Mouse (Mus musculus): ENCODE measurements around the gene Rcc1. TPM values are rescaled to one million over a fixed set of nuclear protein-coding genes. Genes with fewer than 3 reads are reported as not detected.
"Not testable (repeated sequence)": the region's sequence is repeated elsewhere in the genome, so short reads cannot be mapped to it uniquely, and the experiment has no call there.

Gene Rcc1
- polyA plus RNA-seq, 2 experiments from 2014 or later, result 9.5 to 25.2 TPM

DNA sequence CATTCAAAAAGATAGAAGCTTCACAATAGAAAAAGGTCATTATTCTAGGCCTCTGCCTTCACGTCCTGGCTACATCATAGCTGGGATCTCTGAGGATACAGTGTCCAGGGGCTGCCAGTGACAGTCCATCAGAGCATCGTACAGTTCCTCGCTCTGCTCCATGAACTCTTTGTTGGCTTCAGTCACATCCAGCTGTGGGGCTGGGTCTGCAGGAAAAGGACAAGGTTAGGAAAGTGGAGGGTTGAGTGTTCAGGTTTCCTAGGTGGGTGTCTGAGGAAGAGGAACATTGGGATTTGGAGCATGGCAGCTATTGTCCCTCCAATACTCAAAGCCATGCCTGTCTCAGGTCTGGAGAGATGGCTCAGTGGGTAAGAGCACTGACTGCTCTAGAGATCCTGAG, 41.6 kb downstream of the Rcc1 start:
- ATAC-seq, result no peak

GRCm38 (mm10) chr4:132311209-132311608, 42.2 kb downstream of the Rcc1 start:
- ATAC-seq, result no peak

DNA sequence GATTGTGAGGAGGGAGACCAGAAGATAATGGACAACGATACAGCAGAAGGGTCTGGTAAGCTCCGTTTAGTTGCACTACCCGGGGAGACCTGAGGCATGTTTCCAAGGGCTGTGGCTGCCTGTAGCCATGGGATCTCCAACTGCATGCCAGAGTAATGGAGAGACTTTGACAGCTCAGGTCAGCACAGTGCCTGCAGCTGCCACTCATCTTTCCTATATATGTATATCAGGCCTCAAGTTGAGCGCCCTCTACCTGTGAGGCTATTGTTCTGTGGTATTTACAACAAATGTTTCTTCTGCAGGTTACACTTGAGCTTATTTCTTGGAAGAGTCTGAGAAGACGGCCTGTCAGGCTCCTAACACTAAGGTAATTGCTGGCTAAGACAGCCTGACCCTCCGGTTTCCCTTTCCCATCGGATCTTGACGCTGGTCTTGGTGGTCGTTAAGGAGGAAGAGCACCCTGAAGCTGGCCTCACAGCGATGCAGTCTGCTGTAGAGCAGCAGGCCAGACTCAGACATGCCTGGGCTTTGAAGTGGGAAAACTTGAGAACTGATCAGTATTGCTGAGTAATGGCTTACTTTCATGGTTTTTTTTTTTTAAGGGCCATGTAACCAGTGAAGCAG, 43.4 kb downstream of the Rcc1 start:
- ATAC-seq, result peak; percentile 42

DNA sequence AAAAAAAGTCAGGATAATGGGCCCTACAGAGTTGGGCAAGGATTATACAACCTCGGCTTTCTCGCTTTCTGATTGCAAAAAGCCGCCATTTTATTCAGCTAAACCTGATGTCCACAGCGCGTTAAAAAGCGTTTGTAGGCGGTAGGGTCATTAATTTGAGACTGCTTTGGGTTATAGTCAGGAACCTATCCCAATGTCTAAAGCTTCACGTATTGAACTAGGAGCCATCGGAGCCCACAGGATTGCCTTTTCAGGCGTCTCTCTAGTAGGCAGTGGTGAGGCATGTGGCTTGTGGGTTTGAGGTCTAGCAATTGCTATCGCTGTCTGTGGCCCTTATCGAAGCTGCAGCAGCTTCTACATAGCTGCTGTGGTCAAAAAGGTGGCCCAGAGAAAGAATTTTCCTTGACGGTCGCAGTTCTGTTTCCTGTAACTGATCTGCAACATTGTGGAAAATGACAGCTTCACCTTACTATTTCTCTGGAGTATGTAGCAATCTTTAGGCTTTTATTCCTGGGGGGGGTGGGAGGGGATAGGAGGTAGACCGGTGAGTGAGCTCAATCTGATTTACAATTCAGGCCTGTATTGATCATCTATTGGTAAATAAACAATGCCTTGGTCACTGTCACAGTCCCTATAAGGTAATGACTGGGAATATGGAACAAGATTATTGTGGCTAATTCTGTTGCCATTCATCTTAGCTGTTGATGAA, 44.1 kb downstream of the Rcc1 start:
- peak; percentile 38 for ATAC-seq

- ATAC-seq, result peak; percentile 90
These were observed 44.8 kb downstream of the Rcc1 start for GRCm38 (mm10) chr4:132308437-132309139.

GRCm38 (mm10) chr4:132306004-132306403, 47.4 kb downstream of the Rcc1 start:
- no peak for ATAC-seq

DNA sequence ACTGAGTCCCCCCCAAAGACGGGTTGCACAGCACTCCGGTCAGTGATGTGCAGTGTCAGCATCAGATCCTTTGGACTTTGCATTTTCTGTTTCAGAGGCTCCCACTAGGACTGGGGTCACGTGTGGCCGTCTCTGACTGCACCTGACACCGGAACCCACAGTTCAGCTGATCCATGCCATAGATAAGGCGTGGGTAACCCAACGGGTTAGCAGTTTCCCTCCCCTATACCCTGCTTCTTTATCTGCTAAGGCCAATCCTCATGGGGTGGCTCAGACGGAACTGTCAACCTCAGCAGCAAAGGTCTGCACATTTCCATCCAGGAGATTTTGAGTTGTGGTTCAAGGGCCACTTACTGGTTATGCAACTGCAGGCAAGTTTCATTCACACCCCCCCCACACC, 48.1 kb downstream of the Rcc1 start:
- no peak for ATAC-seq

GRCm38 (mm10) chr4:132303484-132303883, 49.9 kb downstream of the Rcc1 start:
- ATAC-seq, result not testable (repeated sequence)

- peak; percentile 67 for ATAC-seq
These were observed 50.4 kb downstream of the Rcc1 start, which contains the start of gene Rab42 for GRCm38 (mm10) chr4:132302939-132303479. Rab42 (minus strand) TSS chr4:132303385.

DNA sequence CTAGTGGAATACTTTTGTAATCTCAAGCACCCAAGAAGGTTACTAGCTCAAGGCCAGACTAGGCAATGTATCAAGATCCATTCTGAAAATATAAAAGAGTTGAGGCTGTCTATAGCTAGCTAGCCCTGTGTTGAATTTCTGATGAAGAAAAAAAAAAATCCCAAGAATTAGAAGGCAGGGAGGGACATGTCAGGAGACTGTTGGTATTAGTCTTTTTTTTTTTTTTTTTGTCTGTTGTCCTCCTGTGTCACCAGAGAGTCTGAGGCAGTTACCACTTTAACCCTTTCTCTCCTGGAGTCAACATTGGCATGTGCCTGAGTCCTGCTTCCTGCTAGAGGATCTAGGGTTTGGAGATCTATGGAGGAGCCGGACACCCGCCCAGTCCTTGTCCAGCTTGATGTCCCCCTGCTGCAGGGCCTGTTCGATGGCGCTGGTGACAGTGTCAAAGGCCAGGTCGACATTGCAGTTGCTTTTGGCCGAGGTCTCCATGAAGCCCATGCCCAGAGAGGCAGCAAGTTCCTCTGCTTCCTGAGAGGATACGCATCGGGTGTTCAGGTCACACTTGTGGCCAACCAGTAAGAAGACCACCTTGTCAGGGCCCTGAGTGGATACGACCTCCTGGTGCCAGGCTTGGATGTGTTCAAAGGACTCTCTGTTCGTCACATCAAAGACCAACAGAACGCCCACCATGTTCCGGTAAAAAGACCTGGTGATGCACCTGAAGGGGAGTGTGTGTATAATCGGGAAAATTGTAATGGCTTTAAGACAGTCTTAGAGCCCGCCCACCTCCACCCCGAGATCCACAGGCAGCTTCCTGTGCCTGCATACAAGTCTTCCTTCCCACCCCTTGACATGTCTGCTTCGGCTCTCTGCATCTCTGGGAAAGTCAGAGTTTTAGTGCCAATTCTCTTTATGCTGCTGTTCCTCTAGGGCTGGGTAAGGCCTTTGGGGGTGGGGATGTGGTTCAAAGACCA, 51.2 kb downstream of the Rcc1 start:
- peak; percentile 29 for ATAC-seq

DNA sequence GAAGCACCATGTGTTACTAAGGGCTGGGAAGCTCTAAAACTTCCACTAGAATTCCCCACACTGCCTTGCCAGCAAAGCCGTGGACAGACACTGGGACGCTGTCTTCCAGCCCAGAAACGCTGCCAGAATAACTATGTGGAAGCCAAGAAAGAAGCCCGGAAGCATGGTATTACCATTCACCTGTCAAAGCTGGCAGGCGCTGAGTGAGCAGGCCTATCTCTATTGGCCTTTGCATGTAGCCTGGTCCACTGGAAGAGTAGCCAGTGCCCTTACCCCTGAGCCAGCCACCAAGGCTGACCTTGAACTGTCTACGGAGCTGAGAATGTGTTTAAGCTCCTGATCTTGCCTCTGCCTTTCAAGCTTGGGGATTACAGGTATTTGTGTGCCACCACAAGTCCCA, 51.9 kb downstream of the Rcc1 start:
- ATAC-seq, result no peak

DNA sequence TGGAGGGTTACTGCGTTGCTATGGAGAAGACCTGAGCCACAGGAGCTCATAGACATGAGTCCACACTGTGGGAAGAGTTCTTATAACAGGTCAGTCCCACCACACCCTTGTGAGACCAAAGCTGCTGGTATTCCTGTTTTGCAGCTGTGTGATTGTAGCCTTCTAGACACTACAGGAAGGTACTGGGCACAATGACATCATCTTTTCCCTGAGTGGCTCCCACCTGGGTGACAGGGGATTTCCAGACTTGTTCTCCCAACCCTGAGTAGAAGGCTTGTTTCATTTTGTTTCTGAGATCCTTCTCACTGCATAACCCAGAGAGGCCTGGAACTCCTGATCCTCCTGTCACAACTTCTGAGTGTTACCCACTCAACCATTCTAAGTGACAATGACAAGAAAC, 53.6 kb downstream of the Rcc1 start:
- no peak for ATAC-seq

DNA sequence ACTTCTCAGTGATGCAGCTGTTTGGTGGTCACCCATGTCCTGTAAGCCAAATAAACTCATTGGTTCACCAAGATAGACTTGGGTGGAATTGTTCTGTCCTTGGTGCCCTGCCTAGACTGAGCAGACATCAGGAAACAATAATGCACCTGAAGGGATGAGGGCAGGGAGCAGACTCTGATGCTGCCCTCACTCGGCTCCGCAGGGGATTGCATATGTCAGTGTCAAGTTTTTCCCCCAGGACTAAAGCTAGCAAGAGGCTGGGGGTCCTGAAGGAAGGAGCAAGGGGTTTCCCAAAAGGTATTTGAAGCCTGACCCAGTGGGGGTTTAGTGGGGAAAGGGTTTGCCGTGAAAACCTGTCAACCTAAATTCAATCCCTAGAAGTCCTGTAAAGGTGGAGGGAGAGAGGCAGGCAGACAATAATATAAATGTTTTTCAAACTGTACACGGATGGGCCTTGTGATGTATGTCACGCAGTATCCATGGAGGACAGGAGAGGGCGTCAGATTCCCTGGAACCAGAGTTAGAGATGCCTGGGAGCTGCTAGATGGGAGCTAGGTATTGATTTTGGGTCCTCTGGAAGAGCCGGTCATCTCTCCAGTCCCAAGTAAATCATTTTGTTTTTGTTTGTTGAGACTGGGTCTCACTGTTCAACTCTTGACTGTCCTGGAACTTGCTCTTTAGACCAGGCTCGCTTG, 57.6 kb downstream of the Rcc1 start:
- no peak for ATAC-seq

DNA sequence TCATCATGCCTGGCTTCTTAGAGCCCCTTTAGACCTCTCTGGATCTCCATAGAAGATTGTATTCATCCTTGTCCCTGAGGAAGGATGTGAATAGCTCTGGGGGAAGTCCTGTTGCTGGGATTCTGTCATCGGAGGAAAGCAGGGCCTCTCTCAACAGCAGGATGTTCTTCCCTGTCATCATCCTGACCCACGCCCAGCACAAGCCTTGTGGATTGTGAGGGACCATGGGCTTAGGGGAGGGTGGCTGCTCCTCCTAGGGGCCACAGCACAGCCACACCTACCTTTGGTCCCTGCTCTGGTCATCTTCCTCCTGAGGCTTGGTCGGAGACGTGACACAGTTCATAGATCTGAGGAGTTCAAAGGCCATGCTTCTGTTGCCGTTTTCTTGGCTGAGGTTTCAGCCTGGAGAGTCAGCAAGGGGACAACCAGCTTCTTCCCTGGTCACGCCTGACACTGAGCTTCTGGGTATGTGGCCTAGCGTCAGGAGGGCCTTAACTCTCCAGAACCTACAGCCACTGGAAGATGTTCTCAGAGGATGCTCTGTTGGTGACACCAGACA, 59.6 kb downstream of the Rcc1 start:
- no peak for ATAC-seq

GRCm38 (mm10) chr4:132292988-132293387, 60.4 kb downstream of the Rcc1 start:
- ATAC-seq, result no peak

GRCm38 (mm10) chr4:132291624-132292335, 61.6 kb downstream of the Rcc1 start:
- no peak for ATAC-seq

GRCm38 (mm10) chr4:132291056-132291455, 62.3 kb downstream of the Rcc1 start:
- ATAC-seq, result no peak

GRCm38 (mm10) chr4:132288840-132289239, 64.6 kb downstream of the Rcc1 start:
- not testable (repeated sequence) for ATAC-seq
